Mouse (Mus musculus): ENCODE measurements around the gene Sdk2. TPM values are rescaled to one million over a fixed set of nuclear protein-coding genes. Genes with fewer than 3 reads are reported as not detected.

The Sdk2 gene
- polyA plus RNA-seq, 1 experiment from 2014 or later: 1.5 TPM

GRCm38 (mm10) chr11:113788183-113788789, 278.6 kb downstream of the Sdk2 start:
- Histone ChIP-seq H3K36me3 (replicated peaks) (0 out of 2 replicates have a peak, but pooled peaks cover 3% of the 10 kb centered on the region), H3K27me3 (ENCODE audit: poor library complexity, severe bottlenecking) (no peaks in the 10 kb centered on the region), H3K9me3 (no peaks in the 10 kb centered on the region), H3K27ac (peak overlapping the region; percentile 92), H3K4me1 (peaks cover 82% of the 10 kb centered on the region), H3K4me3 (no peak overlapping the region)
- 80% methylated on average over 2 of the region's 2 CpGs for WGBS
- no peak for DNase-seq (ENCODE audit: extremely low spot score, low spot score)

- peaks cover 78% of the 10 kb centered on the region for H3K4me1 ChIP-seq
- no peak for DNase-seq (ENCODE audit: extremely low spot score, low spot score)
- 75% methylated on average over 13 of the region's 13 CpGs for WGBS
- H3K36me3 ChIP-seq (replicated peaks): no peaks in the 10 kb centered on the region
- H3K9me3 ChIP-seq: no peaks in the 10 kb centered on the region
- no peaks in the 10 kb centered on the region for H3K27me3 ChIP-seq (ENCODE audit: poor library complexity, severe bottlenecking)
- peak overlapping the region; percentile 44 for H3K4me3 ChIP-seq
- H3K27ac ChIP-seq: peak overlapping the region; percentile 92
Measured at GRCm38 (mm10) chr11:113787432-113788182, 279.2 kb downstream of the Sdk2 start.

DNA sequence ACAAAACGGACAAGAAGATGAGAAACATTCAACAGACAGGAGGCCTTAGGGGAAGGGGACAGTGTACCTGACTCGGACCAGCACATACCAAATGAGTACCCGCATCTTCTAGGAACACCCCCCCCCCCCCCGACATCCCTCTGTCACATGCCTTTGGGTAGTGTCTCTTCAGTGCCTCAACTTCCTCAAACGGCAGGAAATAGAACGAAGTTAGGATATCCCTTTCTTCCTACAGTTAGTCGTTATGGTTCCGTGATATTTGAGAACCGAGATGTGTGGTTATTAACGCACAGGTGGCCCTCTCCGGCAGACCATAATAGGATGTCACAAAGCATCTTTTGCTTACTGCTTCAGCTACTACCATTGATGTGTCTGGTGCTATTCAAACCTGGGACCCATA, 279.8 kb downstream of the Sdk2 start:
- Histone ChIP-seq H3K9me3 (no peaks in the 10 kb centered on the region), H3K27ac (peak overlapping the region; percentile 92), H3K36me3 (replicated peaks) (no peaks in the 10 kb centered on the region), H3K4me3 (peak overlapping the region; percentile 44), H3K27me3 (ENCODE audit: poor library complexity, severe bottlenecking) (no peaks in the 10 kb centered on the region), H3K4me1 (peaks cover 78% of the 10 kb centered on the region)
- no peak for DNase-seq (ENCODE audit: extremely low spot score, low spot score)
- WGBS: 78% methylated on average over 11 of the region's 11 CpGs

GRCm38 (mm10) chr11:113786395-113786794, 280.5 kb downstream of the Sdk2 start:
- WGBS: 48% methylated on average over 4 of the region's 4 CpGs
- Histone ChIP-seq H3K9me3 (no peaks in the 10 kb centered on the region), H3K27ac (peak overlapping the region; percentile 92), H3K4me3 (peak overlapping the region; percentile 44), H3K4me1 (peaks cover 77% of the 10 kb centered on the region), H3K36me3 (replicated peaks) (no peaks in the 10 kb centered on the region), H3K27me3 (ENCODE audit: poor library complexity, severe bottlenecking) (no peaks in the 10 kb centered on the region)
- no peak for DNase-seq (ENCODE audit: extremely low spot score, low spot score)

GRCm38 (mm10) chr11:113785406-113786171, 281.3 kb downstream of the Sdk2 start:
- no peaks in the 10 kb centered on the region for H3K9me3 ChIP-seq
- DNase-seq (ENCODE audit: extremely low spot score, low spot score): peak; percentile 94
- peak overlapping the region; percentile 92 for H3K27ac ChIP-seq
- no peaks in the 10 kb centered on the region for H3K27me3 ChIP-seq (ENCODE audit: poor library complexity, severe bottlenecking)
- no peaks in the 10 kb centered on the region for H3K36me3 ChIP-seq (replicated peaks)
- peak overlapping the region; percentile 44 for H3K4me3 ChIP-seq
- peaks cover 78% of the 10 kb centered on the region for H3K4me1 ChIP-seq
- WGBS: under 1% methylated on average over 19 of the region's 19 CpGs

DNA sequence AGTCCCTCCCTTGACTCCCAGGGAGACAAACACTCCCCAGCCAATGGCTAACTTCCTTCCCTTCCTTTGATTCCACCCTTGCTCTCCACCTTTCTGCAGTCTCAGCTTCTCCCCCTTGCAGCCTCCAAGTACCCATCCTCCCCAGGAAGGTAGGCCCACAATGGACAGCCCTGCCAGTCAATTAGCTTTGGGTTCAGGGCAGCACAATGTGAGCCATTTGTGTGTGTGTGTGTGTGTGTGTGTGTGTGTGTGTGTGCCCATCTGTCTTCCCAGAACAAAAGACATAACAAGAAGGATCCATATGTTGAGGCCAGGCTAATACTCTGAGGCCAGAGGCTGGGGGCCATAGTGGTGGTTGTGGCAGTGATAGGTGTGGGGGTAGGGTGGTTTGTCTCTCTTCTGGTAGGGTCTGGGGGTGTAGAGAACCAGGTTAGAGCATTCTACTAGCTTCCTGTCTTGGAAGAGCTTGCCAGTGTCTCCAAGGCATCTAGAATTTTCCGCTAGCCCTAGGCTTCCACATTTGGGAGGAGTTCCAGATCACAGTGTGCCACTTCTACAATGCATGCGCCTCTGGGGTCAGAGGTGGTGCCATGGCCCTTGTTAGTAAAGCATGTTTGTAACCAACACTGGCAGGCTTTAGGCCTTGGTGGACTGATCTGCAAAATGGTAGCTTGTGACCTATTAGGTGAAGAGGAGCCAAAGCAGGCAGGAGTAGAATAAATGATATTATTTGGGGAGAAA, 282.0 kb downstream of the Sdk2 start:
- Histone ChIP-seq H3K4me3 (peak overlapping the region; percentile 44), H3K4me1 (peaks cover 85% of the 10 kb centered on the region), H3K27ac (peak overlapping the region; percentile 92), H3K36me3 (replicated peaks) (no peaks in the 10 kb centered on the region), H3K9me3 (no peaks in the 10 kb centered on the region), H3K27me3 (ENCODE audit: poor library complexity, severe bottlenecking) (0 out of 2 replicates have a peak, but pooled peaks cover 3% of the 10 kb centered on the region)
- 26% methylated on average over 2 of the region's 2 CpGs for WGBS
- DNase-seq (ENCODE audit: extremely low spot score, low spot score): peak; percentile 50

DNA sequence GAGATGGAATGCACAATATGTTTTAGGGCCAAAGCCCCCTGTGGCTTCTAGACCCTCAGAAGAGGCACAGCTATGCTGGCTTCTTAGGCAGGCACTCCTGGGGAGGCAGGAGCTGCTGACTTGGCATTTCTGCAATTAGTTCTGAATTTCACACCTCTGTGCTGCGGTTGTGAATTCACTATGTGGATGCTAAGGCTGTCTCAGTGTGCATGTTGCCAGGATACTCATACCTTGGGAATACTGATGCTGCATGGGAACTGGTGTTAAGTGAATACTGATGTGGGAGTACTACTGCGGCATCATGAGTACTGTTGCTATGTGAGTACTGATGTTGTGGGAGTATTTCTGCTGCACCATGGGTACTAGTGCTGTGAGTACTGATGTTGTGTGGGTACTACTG, 284.4 kb downstream of the Sdk2 start:
- Histone ChIP-seq H3K27ac (peak overlapping the region; percentile 68), H3K4me1 (peaks cover 88% of the 10 kb centered on the region), H3K4me3 (no peak overlapping the region), H3K27me3 (ENCODE audit: poor library complexity, severe bottlenecking) (0 out of 2 replicates have a peak, but pooled peaks cover 3% of the 10 kb centered on the region), H3K9me3 (no peaks in the 10 kb centered on the region), H3K36me3 (replicated peaks) (no peaks in the 10 kb centered on the region)
- DNase-seq (ENCODE audit: extremely low spot score, low spot score): no peak
- WGBS: 95% methylated on average over 2 of the region's 2 CpGs

- Histone ChIP-seq H3K36me3 (replicated peaks) (no peaks in the 10 kb centered on the region), H3K4me3 (no peak overlapping the region), H3K9me3 (no peaks in the 10 kb centered on the region), H3K27ac (peak overlapping the region; percentile 68), H3K4me1 (peaks cover 88% of the 10 kb centered on the region), H3K27me3 (ENCODE audit: poor library complexity, severe bottlenecking) (0 out of 2 replicates have a peak, but pooled peaks cover 3% of the 10 kb centered on the region)
- no peak for DNase-seq (ENCODE audit: extremely low spot score, low spot score)
- WGBS: 81% methylated on average over 2 of the region's 2 CpGs
Measured at GRCm38 (mm10) chr11:113782006-113782405, 284.8 kb downstream of the Sdk2 start.

- Histone ChIP-seq H3K27me3 (ENCODE audit: poor library complexity, severe bottlenecking) (0 out of 2 replicates have a peak, but pooled peaks cover 3% of the 10 kb centered on the region), H3K9me3 (no peaks in the 10 kb centered on the region), H3K27ac (peak overlapping the region; percentile 85), H3K4me3 (peak overlapping the region; percentile 31), H3K4me1 (peaks cover 69% of the 10 kb centered on the region), H3K36me3 (replicated peaks) (no peaks in the 10 kb centered on the region)
- 8% methylated on average over 6 of the region's 6 CpGs for WGBS
- DNase-seq (ENCODE audit: extremely low spot score, low spot score): no peak
Measured at GRCm38 (mm10) chr11:113779680-113780041, 287.2 kb downstream of the Sdk2 start.

- Histone ChIP-seq H3K9me3 (no peaks in the 10 kb centered on the region), H3K27ac (peak overlapping the region; percentile 85), H3K36me3 (replicated peaks) (no peaks in the 10 kb centered on the region), H3K4me3 (peak overlapping the region; percentile 31), H3K27me3 (ENCODE audit: poor library complexity, severe bottlenecking) (0 out of 2 replicates have a peak, but pooled peaks cover 3% of the 10 kb centered on the region), H3K4me1 (peaks cover 63% of the 10 kb centered on the region)
- peak; percentile 47 for DNase-seq (ENCODE audit: extremely low spot score, low spot score)
- 12% methylated on average over 20 of the region's 20 CpGs for WGBS
Measured at GRCm38 (mm10) chr11:113778733-113779679, 287.8 kb downstream of the Sdk2 start.

GRCm38 (mm10) chr11:113777878-113778464, 288.9 kb downstream of the Sdk2 start:
- 74% methylated on average over 8 of the region's 8 CpGs for WGBS
- no peaks in the 10 kb centered on the region for H3K9me3 ChIP-seq
- peak overlapping the region; percentile 85 for H3K27ac ChIP-seq
- no peak for DNase-seq (ENCODE audit: extremely low spot score, low spot score)
- H3K4me3 ChIP-seq: no peak overlapping the region
- peaks cover 63% of the 10 kb centered on the region for H3K4me1 ChIP-seq
- H3K36me3 ChIP-seq (replicated peaks): no peaks in the 10 kb centered on the region
- 0 out of 2 replicates have a peak, but pooled peaks cover 3% of the 10 kb centered on the region for H3K27me3 ChIP-seq (ENCODE audit: poor library complexity, severe bottlenecking)
